Mouse (Mus musculus): Measurements from ENCODE around the gene Slc16a3.
A peak's percentile ranks its signal among the peaks of the same experiment; 100 is the strongest.

Slc16a3 gene

DNA sequence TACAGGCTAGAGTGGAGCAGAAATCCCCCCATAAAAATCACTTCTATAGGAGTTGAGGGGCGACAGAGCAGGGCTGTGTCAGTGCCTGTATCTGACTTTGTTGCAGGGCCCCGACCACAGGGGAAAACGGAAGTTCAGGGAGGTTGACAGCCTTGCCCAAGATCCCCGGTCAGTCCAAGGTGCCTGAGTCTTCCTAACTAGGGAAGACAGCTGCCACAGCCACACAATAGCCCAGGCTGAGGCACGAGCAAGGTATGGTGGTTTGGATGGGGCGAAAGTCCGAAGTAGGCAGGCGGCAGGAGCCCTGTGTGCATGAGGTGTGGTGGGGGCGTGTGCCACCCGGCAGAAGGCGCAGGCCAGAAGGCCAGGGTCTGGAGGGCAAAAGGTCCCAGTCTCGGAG, at the start of gene Slc16a3:
Slc16a3 (plus strand) TSS at position 153 of the 400 bp plus-strand sequence.
- no peak for DNase-seq (ENCODE audit: low spot score)

DNA sequence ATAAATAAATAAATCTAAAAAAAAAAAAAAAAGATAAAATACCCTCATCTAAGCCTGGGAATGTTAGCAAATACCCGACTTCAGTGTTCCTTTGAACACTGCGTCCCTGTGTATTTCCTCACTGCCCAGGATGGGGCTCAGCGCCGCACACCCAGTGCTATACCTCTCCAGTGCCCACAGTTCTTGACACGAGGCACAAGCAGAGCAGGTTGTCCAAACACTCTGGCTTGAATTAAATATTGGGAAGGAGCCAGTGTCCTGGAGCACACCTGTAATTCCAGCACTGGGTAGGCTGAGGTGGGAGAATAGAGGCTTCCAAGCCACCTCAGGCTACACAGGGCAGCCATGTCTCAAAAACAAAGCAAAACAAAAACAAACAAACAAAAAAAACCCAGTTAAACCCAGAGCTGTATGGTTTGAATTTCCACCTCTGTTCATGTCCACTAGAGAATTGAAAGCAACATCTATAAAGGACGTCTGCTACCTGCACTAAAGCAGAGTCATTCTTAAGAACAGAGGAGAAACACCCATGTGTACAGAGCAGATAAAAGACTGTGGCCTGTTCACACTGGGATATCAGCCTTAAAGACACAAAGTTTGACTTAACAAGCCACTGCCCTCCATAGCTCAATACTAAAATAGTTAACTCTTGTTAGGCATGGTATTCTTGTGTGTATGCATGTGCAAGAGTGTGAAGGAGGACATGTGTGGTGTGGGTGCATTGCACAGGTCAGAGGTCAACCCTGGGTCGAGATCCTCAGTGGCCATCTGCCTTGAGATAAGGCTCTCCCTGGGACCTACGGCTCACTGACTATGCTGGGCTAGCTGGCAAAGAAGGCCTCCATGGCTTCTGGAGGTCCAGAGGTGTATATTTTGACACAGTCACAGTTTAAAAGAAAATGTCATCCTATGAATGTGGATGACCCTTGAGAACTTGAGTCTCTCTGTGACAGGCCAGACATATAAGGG, 47.7 kb upstream of the Slc16a3 start:
- DNase-seq (ENCODE audit: low spot score), result peak; percentile 17

DNA sequence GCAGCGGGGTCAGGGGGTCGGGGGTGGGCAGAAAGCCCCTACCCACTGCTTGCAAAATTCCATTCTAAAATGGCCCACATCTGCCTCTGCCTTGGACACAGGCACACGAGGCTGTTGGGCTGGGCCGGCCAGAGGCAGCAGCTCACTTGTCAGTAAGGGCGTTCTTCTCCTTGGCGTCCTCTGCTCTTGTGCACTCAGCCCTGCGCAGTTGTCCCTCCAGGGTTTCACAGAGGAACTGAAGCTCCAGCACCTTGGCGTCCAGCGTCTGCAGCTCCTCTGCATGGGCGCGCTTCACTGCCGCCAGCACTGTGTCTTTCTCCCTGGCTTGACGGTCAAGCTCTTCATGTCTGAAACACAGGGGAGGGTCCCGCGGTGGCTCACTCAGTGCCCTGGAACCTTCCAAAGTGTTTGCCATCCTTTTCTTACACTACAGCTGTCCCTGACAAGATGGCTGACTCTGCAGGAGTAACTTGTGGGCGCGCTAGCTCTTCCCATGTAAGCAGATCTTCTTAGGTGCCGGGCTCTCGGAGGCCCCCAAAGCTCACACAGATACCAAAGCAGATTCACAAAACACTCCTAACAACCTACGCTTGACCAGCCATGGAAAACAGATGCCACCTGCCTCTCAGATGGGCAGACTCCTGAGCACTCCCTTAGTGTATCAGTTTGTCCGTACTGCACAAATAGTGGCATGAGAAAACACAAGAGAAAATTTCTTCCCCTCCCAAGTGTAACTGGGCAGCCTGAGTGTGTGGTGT, 46.4 kb upstream of the Slc16a3 start:
- DNase-seq (ENCODE audit: low spot score), result no peak

DNA sequence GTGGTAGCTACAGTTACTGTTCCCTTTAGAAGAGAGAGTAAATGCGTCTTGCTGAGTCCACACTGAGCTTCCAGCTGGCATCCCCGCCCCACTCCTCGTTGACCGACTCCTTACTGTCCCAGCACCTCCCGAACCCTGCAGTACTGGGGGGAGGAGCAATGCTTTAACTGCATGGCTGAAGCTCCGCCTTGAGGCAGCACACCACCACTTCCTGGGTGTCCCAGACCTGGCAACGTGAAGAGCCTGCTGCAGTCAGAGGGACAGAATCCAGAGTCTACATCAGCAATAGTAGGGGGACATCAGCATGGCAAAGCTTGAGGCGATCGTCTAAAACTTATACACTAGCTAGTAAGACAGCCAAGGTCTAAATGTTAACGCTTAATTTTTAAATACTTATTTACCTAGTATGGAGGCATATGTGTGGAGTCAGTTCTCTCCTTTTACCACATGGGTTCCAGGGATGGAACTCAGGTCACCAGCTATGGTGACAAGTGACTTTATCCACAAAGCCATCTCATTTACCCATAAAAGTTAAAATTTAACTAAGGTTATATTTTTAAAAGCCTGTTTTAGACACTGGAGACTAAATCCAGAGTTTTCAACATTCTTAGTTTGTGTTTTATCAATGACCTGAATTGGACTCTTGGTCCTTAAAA, 45.7 kb upstream of the Slc16a3 start:
- DNase-seq (ENCODE audit: low spot score), result peak; percentile 46

DNA sequence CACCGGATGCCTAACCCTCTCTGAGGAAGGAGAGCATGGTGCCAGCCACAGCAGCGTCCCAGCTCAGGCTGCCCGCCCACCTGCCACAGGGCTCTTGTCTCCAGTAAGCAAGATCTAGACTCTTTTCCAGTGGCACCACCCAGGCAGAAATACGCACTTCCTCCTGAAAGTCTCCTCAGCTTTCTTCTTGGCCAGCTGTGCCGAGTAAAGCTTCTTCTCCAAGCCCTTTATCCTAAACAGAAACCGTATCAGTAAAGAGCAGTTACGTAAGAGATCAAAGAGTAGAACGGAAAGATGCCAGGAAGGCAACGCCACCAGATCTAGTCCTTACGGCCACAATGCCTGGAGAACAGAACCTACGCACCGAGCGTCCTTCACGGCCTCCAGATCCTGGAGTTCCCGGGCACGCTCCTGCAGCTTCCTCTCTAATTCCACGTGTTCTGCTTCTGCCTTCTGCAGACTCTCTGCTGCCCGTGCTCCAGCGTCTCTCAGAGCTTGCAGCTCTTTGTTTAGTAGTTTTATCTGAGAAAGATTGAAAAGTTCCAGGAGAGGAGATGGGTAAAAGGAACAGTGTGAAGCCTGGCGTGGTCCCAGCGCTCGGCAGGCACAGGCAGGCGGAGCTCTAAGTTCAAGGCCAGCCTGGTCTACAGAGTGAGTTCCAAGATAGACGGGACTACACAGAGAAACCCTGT, 45.0 kb upstream of the Slc16a3 start:
- peak; percentile 36 for DNase-seq (ENCODE audit: low spot score)

DNA sequence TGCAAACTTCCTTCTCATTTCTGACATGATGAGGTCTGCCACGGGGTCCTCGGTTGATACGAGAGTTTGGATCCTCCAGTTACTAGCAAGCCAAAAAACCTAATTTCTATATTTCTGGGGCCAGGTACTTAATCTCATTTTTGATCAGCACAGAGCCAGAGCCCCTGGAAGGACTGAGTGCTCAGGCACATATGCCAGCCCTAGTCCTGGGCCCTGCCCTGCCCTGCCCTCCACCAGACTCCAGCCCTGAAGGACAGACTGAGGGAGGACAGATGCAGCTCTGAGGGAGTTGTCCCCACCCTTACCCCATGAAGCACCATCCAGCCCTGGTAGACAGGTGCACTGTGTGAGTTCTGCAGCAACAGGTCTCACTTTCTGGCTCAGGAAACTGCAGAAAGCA, 43.7 kb upstream of the Slc16a3 start:
- DNase-seq (ENCODE audit: low spot score), result no peak

DNA sequence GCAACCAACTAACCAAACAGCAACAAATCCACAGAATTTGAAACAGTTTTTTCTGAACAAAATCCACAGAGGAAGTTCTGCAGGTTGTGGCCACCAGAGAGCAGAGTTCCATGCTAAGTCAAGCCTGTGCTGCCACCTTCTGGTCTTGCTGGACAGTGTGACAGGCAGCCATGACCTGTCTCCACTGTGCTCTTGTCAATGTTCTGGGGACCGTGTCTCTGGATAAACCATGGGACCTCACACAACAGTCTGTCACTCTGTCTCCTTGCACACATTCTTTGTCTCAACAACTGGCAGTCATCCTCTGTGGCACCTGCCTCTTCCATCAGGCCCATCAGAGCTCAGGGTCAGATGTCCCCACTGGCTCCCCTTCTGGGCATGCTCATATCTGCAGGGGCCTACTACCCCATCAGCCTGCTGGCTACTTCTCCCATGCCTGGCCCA, 42.8 kb upstream of the Slc16a3 start:
- peak; percentile 67 for DNase-seq (ENCODE audit: low spot score)

DNA sequence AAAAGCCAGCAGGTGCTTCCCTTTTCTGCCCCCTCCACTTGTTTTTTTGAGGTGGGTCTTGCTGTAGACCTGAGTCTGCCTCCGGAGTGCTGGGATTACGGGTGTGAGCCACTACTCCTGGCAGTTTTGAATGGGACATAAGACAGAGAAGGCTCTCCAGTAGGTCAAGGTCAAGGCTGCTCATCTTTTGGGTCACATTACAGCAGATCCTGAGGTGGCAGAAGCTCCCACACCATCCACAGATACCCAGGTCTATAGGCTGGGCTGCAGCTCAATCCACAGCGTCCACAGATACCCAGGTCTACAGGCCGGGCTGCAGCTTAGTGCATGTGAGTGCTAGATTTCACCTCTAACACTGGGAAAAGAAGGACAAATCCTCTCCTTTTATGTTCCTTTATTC, 34.5 kb upstream of the Slc16a3 start:
- DNase-seq (ENCODE audit: low spot score), result no peak

DNA sequence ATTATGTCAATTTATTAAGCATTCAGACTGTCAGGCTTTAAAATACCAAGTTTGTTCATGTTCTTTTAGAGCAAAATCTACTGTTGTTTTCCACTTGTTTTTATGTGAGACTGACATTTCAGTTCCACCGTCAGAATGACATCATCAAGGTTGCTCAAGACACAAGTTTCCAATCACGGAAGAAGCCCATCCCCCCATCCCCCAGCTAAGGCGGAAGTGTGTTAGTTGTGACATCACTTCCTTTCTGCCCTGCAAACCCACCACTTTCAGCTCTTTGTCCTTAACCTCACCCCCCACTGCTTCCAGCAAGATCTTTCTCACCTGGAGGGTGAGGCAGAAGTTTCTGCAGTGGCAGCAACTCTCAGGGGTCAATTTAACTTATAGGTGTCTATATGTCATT, 31.8 kb upstream of the Slc16a3 start:
- no peak for DNase-seq (ENCODE audit: low spot score)

DNA sequence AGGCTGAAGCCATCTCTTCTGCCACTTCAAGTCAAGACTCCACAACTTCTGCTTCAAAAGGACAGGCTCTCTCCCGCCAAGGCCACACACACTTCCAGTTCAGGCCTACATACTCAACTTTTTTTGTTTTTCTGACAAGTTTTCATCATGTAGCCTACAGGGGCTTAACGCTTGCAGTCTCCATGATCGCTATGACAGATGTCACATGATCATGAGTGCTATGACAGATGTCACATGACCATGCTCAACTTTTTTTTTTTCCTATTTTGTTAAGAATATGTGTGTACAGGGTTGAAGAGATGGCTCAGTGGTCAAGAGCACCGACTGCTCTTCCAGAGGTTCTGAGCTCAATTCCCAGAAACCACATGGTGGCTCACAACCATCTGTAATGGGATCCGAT, 30.5 kb upstream of the Slc16a3 start:
- DNase-seq (ENCODE audit: low spot score), result no peak

DNA sequence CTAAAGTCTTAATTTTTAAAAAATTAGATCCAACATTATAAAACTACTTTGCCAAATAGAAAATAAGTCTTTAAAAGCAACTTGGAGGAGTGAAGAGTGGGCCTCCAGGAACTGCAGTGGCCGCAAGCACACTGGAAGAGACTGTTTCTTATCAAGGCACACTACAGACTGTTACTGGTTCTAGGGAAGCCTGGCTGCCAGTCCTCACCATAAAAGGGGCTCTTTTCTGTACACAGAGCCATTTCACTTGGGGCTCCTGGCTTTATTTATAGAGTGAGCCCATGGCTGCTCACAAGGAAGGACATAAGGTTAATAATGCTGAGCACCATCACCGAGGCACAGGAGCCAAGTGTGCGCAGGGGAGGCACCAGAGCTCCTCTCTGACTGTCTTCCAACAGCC, 25.8 kb upstream of the Slc16a3 start:
- no peak for DNase-seq (ENCODE audit: low spot score)

DNA sequence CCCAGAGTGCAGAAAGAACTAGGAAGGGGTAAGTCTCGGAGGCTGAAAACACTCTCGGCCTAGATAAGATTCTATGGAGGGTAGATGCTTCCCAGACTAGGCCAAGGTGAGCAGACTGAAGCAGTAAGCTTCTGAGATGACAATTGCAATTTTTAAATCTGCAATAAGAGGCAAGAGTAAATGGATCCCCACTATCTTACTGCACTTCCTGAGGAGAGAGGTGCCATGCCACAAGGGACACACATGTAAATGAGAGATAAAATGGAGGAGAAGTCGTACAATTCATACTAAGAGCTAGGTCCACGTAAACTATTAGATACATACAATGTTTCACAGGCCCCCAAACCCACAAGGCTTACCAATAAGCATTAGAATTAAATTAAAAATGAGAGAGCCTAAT, 19.8 kb upstream of the Slc16a3 start:
- no peak for DNase-seq (ENCODE audit: low spot score)

DNA sequence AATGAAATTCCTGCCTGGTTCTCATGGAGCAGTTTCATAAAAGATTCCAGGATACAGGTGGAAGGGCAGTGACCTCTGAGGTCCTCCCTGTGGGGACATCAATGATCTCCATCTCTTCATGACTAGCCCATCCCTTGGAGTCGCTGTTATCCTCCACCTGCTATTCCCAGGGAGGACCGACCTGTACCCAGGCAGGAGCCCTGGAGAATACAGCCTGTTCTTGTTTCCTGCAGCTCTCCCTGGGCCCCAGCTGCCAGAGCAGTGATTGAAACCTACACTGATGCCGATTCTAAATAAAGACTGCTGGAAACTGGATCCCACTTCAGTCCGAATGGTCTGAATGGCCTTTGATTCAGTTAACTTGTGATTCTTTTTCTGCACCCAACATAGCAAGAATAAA, 16.8 kb upstream of the Slc16a3 start:
- no peak for DNase-seq (ENCODE audit: low spot score)

DNA sequence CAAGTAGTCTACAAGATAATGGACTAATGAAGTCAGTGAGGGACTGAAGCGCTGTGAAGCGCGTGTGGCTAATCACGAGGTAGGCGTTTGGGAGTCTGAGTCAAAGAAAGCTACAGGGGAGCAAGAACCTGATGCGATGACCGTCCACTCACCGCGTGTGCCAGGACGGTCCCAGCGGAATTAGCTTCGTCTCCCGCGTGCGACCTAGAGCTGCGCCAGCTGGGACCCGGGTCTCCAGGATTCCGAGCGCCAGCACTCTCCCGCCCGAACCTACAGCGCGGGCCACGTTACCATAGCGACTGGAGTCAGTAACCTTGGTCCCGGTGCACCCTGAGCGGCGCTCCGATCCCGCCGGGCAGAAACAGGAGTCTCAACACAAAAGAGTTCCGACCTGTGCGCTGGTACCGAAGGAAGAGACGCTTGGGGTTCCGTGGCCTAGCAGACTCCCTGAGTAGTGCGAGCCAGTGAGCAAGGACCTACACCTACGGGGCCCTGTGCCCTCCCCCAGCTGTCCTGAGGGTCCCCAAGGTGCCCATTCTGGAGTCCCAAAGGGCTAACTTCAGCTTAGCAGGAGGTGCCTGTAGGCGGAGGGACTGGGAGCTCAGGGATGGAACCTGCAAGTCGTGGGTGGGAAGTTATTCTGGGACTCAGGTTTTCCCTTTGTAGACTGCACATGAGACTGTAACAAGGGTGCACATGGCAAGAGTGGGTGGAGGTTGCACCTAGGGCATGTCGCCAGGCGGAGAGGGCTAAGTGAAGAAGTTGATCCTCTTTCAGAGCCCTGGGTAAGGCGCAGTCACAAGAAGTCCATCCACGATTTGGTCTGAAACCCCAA, 15.5 kb upstream of the Slc16a3 start, which contains the start of gene Ccdc57:
Ccdc57 (minus strand) TSS at position 309 of the 835 bp plus-strand sequence.
- DNase-seq (ENCODE audit: low spot score), result peak; percentile 89

DNA sequence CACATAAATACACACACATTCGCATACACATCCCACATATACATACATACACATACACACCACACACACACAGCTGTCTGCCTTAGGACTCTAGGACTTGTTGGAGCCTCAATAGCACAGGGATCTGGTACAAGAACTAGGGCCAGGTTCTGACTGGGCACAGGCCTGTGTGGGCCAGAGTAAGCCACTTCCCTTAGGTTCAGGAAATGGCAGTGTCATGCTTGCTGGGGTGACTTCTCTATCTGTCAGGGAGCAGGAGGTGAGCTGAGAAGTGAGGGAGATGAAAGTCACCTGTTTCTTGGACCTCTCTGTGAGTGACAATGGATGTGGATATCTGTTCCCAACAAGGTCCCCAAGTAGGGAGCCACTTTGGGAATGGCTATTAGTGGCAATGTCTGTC, 10.3 kb upstream of the Slc16a3 start:
- DNase-seq (ENCODE audit: low spot score), result no peak

DNA sequence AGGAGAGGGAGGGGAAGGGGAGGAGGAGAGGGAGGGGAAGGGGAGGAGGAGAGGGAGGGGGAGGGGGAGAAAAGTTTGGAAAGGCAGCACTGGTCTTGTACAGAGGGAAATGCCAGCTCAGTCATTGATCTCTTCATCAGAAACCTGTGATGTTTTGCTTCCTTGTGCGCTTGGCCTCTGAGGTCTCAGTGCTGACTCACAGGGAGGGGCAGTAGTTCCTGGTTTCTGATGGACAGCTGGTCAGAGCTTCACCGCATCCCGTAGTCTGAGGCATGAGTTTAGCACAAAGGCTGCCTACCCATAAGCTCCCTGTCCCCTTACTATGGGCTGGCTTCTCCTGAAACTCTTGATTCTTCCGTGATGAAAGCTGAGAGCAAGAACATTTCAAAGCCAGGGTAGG, 9.5 kb upstream of the Slc16a3 start:
- DNase-seq (ENCODE audit: low spot score), result peak; percentile 39

DNA sequence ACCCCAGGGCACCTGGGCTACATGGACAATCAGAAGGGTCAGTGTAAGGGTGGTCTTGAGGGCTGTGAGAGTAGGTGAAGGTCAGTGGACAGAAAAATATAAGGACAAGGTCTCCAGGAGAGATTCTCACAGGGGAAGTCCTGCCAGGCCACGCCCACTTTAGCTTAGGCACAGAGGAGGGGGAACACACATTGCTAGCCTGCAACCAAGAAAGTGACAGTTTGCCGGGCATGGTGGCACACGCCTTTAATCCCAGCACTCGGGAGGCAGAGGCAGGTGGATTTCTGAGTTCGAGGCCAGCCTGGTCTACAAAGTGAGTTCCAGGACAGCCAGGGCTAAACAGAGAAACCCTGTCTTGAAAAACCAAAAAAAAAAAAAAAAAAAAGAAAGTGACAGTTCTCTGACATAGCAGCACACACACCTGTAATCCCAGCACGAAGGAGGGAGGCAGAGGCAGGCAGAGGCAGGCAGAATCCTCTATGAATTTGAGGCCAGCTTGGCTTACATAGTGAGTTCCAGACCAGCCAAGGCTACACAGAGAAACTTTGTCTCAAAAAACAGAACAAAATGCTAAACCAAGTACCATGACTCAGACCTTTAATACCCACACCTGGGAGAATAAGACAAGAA, 8.5 kb upstream of the Slc16a3 start:
- DNase-seq (ENCODE audit: low spot score), result no peak

DNA sequence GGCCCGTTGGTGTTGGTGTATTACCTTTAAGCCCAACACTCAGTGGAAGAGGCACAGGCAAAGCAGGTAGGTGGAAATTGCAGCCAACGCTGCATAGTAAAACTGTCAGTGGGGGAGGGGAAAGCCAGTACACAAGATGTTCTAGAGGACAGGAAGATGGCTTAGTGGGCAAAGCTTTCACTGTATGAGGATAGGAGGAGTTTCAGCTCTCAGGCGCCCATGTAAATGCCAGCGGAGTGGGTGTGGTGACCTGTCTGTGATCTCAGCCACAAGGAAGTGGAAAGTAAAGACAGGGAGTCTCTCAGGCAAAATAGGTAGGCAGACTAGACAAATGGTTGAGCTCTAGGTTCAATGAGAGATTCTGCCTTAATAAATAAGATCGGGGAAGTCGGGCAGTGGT, 7.3 kb upstream of the Slc16a3 start:
- no peak for DNase-seq (ENCODE audit: low spot score)

DNA sequence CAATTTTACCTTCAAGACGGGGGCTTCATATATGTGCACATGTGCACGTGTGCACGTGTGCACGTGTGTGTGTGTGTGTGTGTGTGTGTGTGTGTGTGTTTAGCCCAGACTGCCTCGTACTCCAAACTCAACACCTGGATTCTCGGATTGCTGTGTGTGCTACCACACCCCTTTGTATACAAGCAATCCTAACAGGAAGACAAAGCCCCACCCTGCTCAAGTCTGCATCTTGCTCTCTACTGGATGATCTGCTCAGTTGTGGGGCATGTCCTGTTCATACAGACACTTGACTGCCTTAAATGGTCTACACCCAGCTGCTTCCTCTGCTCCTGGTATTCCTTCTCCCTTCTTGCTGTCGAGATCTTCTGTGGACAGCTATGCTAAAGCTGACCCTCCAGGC, 3.0 kb upstream of the Slc16a3 start:
- DNase-seq (ENCODE audit: low spot score), result no peak

DNA sequence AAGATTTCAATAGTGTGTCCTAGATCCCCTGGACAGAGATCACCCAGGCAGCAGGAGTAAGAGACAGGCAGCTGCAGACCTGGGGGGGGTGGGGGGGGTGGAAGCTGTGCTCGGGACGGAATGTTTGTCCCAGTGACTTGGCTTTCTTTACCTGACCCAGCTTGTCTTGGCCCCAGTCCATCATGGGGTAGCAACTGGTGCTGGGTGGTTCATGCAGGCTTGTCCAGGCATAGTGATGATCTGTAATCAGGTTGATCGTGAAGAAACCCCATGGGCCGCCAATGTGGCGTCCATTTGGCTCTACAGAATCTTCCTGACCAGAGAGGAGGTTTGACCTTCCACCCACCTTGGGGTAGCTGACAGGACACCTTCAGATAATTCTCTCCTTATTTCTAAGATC, 2.4 kb upstream of the Slc16a3 start:
- no peak for DNase-seq (ENCODE audit: low spot score)

Measured in yolk sac, embryonic 10.5 days (tissue).